Mouse (Mus musculus): ENCODE data around the gene Pdxp. TPM values are rescaled to one million over a fixed set of nuclear protein-coding genes. Genes with fewer than 3 reads are reported as not detected.

Pdxp gene
- polyA plus RNA-seq (2021; fragmentation: Nextera tagmentation) = 117 and 170 TPM in 2 replicates
- long read RNA-seq, experiment 1, transcript Pdxp-201 (2 exons, 2,001 nt) = major isoform, 454 of 484 reads
- long read RNA-seq, experiment 1, partial matches to known transcripts = 29 of 484 reads
- long read RNA-seq, experiment 1, other reads (novel, unspliced or antisense) = 1 of 484 reads
- long read RNA-seq, experiment 2, transcript Pdxp-201 (2 exons, 2,001 nt) = major isoform, 2,143 of 2,159 reads
- long read RNA-seq, experiment 2, partial matches to known transcripts = 14 of 2,159 reads
- long read RNA-seq, experiment 2, other reads (novel, unspliced or antisense) = 2 of 2,159 reads

DNA sequence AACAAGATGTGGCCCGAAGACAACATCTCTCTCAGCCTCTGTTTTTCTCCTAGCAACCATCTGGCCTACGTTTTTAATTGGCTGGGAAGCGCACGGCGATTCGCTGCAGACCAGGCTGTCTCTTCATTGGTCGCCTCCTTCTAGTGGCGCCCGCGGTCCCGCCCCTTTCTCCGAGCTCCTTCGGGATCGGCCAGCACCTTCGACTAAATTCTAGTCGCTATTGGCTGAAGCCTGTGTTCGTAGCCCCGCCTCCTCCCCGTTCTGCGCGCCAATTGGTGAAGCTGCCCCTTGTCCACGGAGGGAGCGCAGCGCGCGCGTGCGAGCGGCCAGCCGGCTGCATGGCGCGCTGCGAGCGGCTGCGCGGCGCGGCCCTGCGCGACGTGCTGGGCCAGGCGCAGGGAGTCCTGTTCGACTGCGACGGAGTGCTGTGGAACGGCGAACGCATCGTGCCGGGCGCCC is at the start of gene Pdxp:
TSS of gene Pdxp (plus strand) at position 288 of the 459 bp plus-strand sequence.

GRCm38 (mm10) chr15:78876991-78877809 is 36.5 kb upstream of the Pdxp start, which contains the start of gene Gga1:
Gene Gga1, plus strand, starts transcription at chr15:78877190.

GRCm38 (mm10) chr15:78899409-78899739 is 14.3 kb upstream of the Pdxp start, which contains the start of gene Gm49510:
Gene Gm49510, plus strand, starts transcription at chr15:78899667.

GRCm38 (mm10) chr15:78899740-78900584 is 13.8 kb upstream of the Pdxp start, which contains the start of gene Sh3bp1:
Gene Sh3bp1, plus strand, starts transcription at chr15:78899768.

DNA sequence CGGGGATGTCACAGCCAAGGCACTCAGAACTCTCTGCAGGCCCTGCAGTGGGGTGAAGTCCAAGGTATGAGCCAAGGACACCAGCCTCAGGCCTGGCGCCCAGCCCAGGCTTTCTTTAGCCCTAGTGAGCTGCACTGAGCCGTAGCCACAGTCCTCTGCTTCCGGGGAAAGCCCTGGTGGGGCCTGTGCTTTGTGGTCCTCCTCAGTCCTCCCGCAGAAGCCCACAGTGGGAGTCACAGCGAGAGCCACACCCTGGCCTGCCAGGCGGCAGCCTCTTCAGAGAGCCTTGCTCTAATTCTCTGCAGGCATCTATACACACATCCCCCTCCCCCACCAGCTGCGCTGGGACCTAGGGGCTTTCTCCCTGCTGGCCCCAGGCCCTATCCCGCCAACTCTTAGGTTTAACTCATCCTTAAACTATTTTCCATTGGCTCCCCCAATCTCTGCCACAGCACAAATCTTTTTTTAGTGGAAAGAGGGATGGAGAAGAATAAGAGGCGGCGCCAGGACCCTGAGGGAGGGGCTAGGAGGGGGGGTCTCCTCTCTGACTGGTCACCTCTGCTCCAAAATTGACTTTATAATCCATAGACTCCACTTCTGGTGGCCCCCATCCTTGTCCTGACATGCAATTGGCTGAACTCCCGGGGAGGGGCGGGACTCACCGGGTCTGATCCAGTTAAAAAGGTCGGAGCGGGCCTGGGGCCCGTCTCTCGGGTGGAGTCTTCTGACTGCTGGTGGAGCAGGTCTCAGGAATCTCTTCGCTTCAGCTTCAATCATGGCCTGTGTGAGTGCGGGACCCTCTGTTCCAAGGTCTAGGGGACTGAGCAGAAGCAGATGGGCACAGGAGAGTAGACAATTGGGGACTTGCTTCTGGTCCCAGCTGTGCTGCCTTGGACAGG is 12.6 kb downstream of the Pdxp start, which contains the start of gene Lgals1:
TSS of gene Lgals1 (plus strand) at position 705 of the 899 bp plus-strand sequence.

GRCm38 (mm10) chr15:78934784-78935320 is 21.1 kb downstream of the Pdxp start, which contains the start of gene Nol12:
Gene Nol12, plus strand, starts transcription at chr15:78934933.

GRCm38 (mm10) chr15:78947657-78948056 is 33.9 kb downstream of the Pdxp start, which contains the start of gene Triobp:
Gene Triobp, plus strand, starts transcription at chr15:78947724.

Small RNA genes within 50 kb of the gene (microRNA-seq; reads per million reads assigned to microRNA genes)
- gene Mir6955 = 1.3 reads per million

Other genes with a start within 250 kb of the Pdxp start
- 11.8 and 14.8 TPM in 2 replicates for gene Elfn2, start 195.1 kb upstream of the Pdxp start, polyA plus RNA-seq (2021; fragmentation: Nextera tagmentation)
- gene Mfng, start 140.4 kb upstream of the Pdxp start, polyA plus RNA-seq (2021; fragmentation: Nextera tagmentation) = 2.3 and 2.4 TPM in 2 replicates
- 0.82 and 0.97 TPM in 2 replicates for gene Card10, start 110.9 kb upstream of the Pdxp start, polyA plus RNA-seq (2021; fragmentation: Nextera tagmentation)
- gene Cdc42ep1, start 71.3 kb upstream of the Pdxp start, polyA plus RNA-seq (2021; fragmentation: Nextera tagmentation) = 21.1 and 33.4 TPM in 2 replicates
- gene Lgals2, start 58.4 kb upstream of the Pdxp start, polyA plus RNA-seq (2021; fragmentation: Nextera tagmentation) = 0.28 and 0.63 TPM in 2 replicates
- 6.6 and 7.5 TPM in 2 replicates for gene Gga1, start 36.7 kb upstream of the Pdxp start, polyA plus RNA-seq (2021; fragmentation: Nextera tagmentation)
- 0.13 and 0.19 TPM in 2 replicates for gene Gm49510, start 14.3 kb upstream of the Pdxp start, polyA plus RNA-seq (2021; fragmentation: Nextera tagmentation)
- gene Sh3bp1, start 14.2 kb upstream of the Pdxp start, polyA plus RNA-seq (2021; fragmentation: Nextera tagmentation) = 2.8 and 4.3 TPM in 2 replicates
- 98.4 and 125 TPM in 2 replicates for gene Lgals1, start 12.8 kb downstream of the Pdxp start, polyA plus RNA-seq (2021; fragmentation: Nextera tagmentation)
- 43.1 and 48.4 TPM in 2 replicates for gene Nol12, start 21.0 kb downstream of the Pdxp start, polyA plus RNA-seq (2021; fragmentation: Nextera tagmentation)
- gene Triobp, start 33.8 kb downstream of the Pdxp start, polyA plus RNA-seq (2021; fragmentation: Nextera tagmentation) = 4.4 and 5.7 TPM in 2 replicates
- gene H1f0, start 114.5 kb downstream of the Pdxp start, polyA plus RNA-seq (2021; fragmentation: Nextera tagmentation) = 65.5 and 70.9 TPM in 2 replicates
- gene Galr3, start 128.0 kb downstream of the Pdxp start, polyA plus RNA-seq (2021; fragmentation: Nextera tagmentation) = 0.23 TPM in 2 replicates
- 28.0 and 29.8 TPM in 2 replicates for gene Ankrd54, start 149.0 kb downstream of the Pdxp start, polyA plus RNA-seq (2021; fragmentation: Nextera tagmentation)
- 100 and 106 TPM in 2 replicates for gene Eif3l, start 161.3 kb downstream of the Pdxp start, polyA plus RNA-seq (2021; fragmentation: Nextera tagmentation)
- 3.3 and 3.8 TPM in 2 replicates for gene Micall1, start 195.0 kb downstream of the Pdxp start, polyA plus RNA-seq (2021; fragmentation: Nextera tagmentation)
- 156 and 172 TPM in 2 replicates for gene Polr2f, start 227.1 kb downstream of the Pdxp start, polyA plus RNA-seq (2021; fragmentation: Nextera tagmentation)
- gene 1700088E04Rik, start 227.3 kb downstream of the Pdxp start, polyA plus RNA-seq (2021; fragmentation: Nextera tagmentation) = 18.0 and 24.6 TPM in 2 replicates